Mouse (Mus musculus) kidney, adult 2 months (tissue): Measurements from ENCODE around the gene Arpc5.

ENCODE experiments used
- CTCF ChIP-seq: fragments of 200-500 bp; conservative IDR thresholded peaks from 2 replicates; pipeline ENCODE4 v1.5.1; 2011; ENCODE audit warnings: low read depth, mild to moderate bottlenecking, control low read depth, low read length, moderate library complexity, mixed read lengths; ENCODE audit not compliant: insufficient read depth, insufficient read length
- POLR2A ChIP-seq: fragments of 200-500 bp; IDR thresholded peaks from one replicate; pipeline ENCODE4 v1.6.1; 2011; ENCODE audit warnings: low read depth, low read length, control low read depth

GRCm38 (mm10) chr1:152717329-152717728, 49.0 kb upstream of the Arpc5 start:
- TF ChIP-seq POLR2A (no peak), CTCF (no peak)
